Mouse (Mus musculus) forebrain, embryonic 10.5 days (tissue): Measurements from ENCODE around the gene Kdm1b. TPM values are rescaled to one million over a fixed set of nuclear protein-coding genes. Genes with fewer than 3 reads are reported as not detected.

ENCODE experiments used
- DNase-seq: peaks from one replicate; pipeline ENCODE4 v3.0.0-alpha.2; 2017; ENCODE audit warnings: low spot score; ENCODE audit errors: extremely low spot score
- H3K27ac ChIP-seq: fragments of 300-500 bp; sonication (generic); 2 replicates; pipeline ENCODE4 v1.5.1; 2016; ENCODE audit warnings: mild to moderate bottlenecking
- H3K27me3 ChIP-seq: fragments of 300-500 bp; sonication (generic); 2 replicates; pipeline ENCODE4 v1.6.1; 2016; ENCODE audit warnings: mild to moderate bottlenecking; ENCODE audit not compliant: poor library complexity, severe bottlenecking
- H3K36me3 ChIP-seq: fragments of 300-500 bp; sonication (generic); replicated peaks from 2 replicates; pipeline ENCODE4 v1.6.1; 2016; ENCODE audit warnings: mild to moderate bottlenecking, moderate library complexity
- H3K4me1 ChIP-seq: fragments of 300-500 bp; sonication (generic); 2 replicates; pipeline ENCODE4 v1.6.1; 2016
- H3K4me3 ChIP-seq: fragments of 300-500 bp; sonication (generic); 2 replicates; pipeline ENCODE4 v1.5.1; 2016; ENCODE audit warnings: mild to moderate bottlenecking, moderate library complexity
- H3K9me3 ChIP-seq: fragments of 300-500 bp; sonication (generic); 2 replicates; pipeline ENCODE4 v1.6.1; 2016; ENCODE audit warnings: mild to moderate bottlenecking, moderate library complexity
- WGBS: fragments of 180-500 bp; shearing (Covaris S2); methylation state at CpG from one replicate; pipeline ENCODE4 v1.1.7; 2016; 5-methylcytosine and 5-hydroxymethylcytosine counted together
- polyA plus RNA-seq: library from polyadenylated mRNA; unstranded; fragments of >200 nt; fragmentation: Nextera tagmentation; extraction: Ambion mirVana; gene quantifications from 2 replicates; pipeline ENCODE4 v1.2.1, GENCODE M21; 2016

Gene Kdm1b
- polyA plus RNA-seq, result 15.8 and 17.7 TPM in 2 replicates

GRCm38 (mm10) chr13:47043030-47043680, at the start of gene Kdm1b:
Gene Kdm1b, plus strand, starts transcription at chr13:47043499.
- Histone ChIP-seq H3K36me3 (no peaks in the 10 kb centered on the region), H3K4me3 (peak within 1 kb of the TSS; percentile 96), H3K27ac (peak within 1 kb of the TSS; percentile 88), H3K27me3 (no peaks in the 10 kb centered on the region; the same call in 1 of the 2 replicates), H3K4me1 (peaks cover 26% of the 10 kb centered on the region), H3K9me3 (no peaks in the 10 kb centered on the region)
- WGBS, result under 1% methylated on average over 48 of the region's 48 CpGs
- DNase-seq, result peak; percentile 99

GRCm38 (mm10) chr13:46997355-46997754, 45.9 kb upstream of the Kdm1b start:
- no peaks in the 10 kb centered on the region for H3K36me3 ChIP-seq
- H3K4me3 ChIP-seq, result no peak overlapping the region
- no peaks in the 10 kb centered on the region for H3K4me1 ChIP-seq
- WGBS, result 77% methylated on average over 4 of the region's 4 CpGs
- no peak overlapping the region for H3K27ac ChIP-seq
- H3K9me3 ChIP-seq, result no peaks in the 10 kb centered on the region; the same call in 1 of the 2 replicates
- H3K27me3 ChIP-seq, result no peaks in the 10 kb centered on the region
- no peak for DNase-seq

- Histone ChIP-seq H3K4me1 (no peaks in the 10 kb centered on the region), H3K36me3 (no peaks in the 10 kb centered on the region), H3K4me3 (no peak overlapping the region), H3K27ac (no peak overlapping the region), H3K27me3 (no peaks in the 10 kb centered on the region), H3K9me3 (no peaks in the 10 kb centered on the region; the same call in 1 of the 2 replicates)
- 76% methylated on average over 5 of the region's 5 CpGs for WGBS
- no peak for DNase-seq
Measured at GRCm38 (mm10) chr13:46999498-46999897, 43.8 kb upstream of the Kdm1b start.

- Histone ChIP-seq H3K4me3 (no peak overlapping the region), H3K9me3 (peaks cover 4% of the 10 kb centered on the region; the same call in 1 of the 2 replicates), H3K36me3 (no peaks in the 10 kb centered on the region), H3K27me3 (no peaks in the 10 kb centered on the region), H3K27ac (no peak overlapping the region), H3K4me1 (no peaks in the 10 kb centered on the region)
- DNase-seq, result no peak
- 93% methylated on average over 4 of the region's 4 CpGs for WGBS
Measured at GRCm38 (mm10) chr13:47001590-47001989, 41.7 kb upstream of the Kdm1b start.

- peaks cover 11% of the 10 kb centered on the region for H3K36me3 ChIP-seq
- peak overlapping the region; percentile 69 for H3K4me3 ChIP-seq
- 62% methylated on average over 10 of the region's 10 CpGs for WGBS
- no peak for DNase-seq
- peaks cover 55% of the 10 kb centered on the region for H3K27me3 ChIP-seq
- peaks cover 14% of the 10 kb centered on the region for H3K4me1 ChIP-seq
- H3K9me3 ChIP-seq, result peaks cover 49% of the 10 kb centered on the region
- H3K27ac ChIP-seq, result no peak overlapping the region
Measured at GRCm38 (mm10) chr13:47013740-47014139, 29.6 kb upstream of the Kdm1b start.

GRCm38 (mm10) chr13:47014334-47015194, 28.7 kb upstream of the Kdm1b start, which contains the start of gene Nhlrc1:
Gene Nhlrc1, minus strand, starts transcription at chr13:47014850.
- peak within 1 kb of the TSS; percentile 69 for H3K4me3 ChIP-seq
- peaks cover 10% of the 10 kb centered on the region for H3K36me3 ChIP-seq
- H3K9me3 ChIP-seq, result peaks cover 43% of the 10 kb centered on the region
- peaks cover 55% of the 10 kb centered on the region for H3K27me3 ChIP-seq
- peak within 1 kb of the TSS; percentile 84 for H3K27ac ChIP-seq
- peaks cover 14% of the 10 kb centered on the region for H3K4me1 ChIP-seq
- 5% methylated on average over 70 of the region's 73 CpGs for WGBS
- DNase-seq, result peak; percentile 69

DNA sequence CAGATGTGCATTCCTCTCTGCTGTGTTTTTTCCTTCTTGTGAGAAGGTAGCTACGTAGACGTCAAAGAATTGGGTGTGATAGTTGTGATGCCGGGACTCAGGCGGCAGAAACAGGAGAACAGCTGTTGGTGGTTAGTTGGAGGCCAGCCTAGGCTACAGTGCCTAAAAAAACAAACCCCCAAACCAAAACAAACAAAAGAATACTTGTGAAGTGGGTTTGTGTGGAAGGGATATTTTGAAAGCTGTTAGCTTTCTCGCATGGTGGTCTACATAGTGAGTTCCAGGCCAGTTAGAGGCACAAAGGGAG, 28.2 kb upstream of the Kdm1b start:
- Histone ChIP-seq H3K27ac (no peak overlapping the region), H3K9me3 (peaks cover 37% of the 10 kb centered on the region), H3K4me3 (peak overlapping the region; percentile 69), H3K4me1 (peaks cover 14% of the 10 kb centered on the region), H3K27me3 (peaks cover 55% of the 10 kb centered on the region), H3K36me3 (peaks cover 6% of the 10 kb centered on the region; the same call in 1 of the 2 replicates)
- DNase-seq, result no peak
- 84% methylated on average over 5 of the region's 5 CpGs for WGBS

GRCm38 (mm10) chr13:47017259-47017658, 26.0 kb upstream of the Kdm1b start:
- H3K36me3 ChIP-seq, result no peaks in the 10 kb centered on the region
- H3K9me3 ChIP-seq, result peaks cover 16% of the 10 kb centered on the region
- no peak overlapping the region for H3K4me3 ChIP-seq
- no peak overlapping the region for H3K27ac ChIP-seq
- WGBS, result 60% methylated on average over 5 of the region's 5 CpGs
- peaks cover 44% of the 10 kb centered on the region for H3K27me3 ChIP-seq
- peak; percentile 38 for DNase-seq
- H3K4me1 ChIP-seq, result peaks cover 14% of the 10 kb centered on the region

DNA sequence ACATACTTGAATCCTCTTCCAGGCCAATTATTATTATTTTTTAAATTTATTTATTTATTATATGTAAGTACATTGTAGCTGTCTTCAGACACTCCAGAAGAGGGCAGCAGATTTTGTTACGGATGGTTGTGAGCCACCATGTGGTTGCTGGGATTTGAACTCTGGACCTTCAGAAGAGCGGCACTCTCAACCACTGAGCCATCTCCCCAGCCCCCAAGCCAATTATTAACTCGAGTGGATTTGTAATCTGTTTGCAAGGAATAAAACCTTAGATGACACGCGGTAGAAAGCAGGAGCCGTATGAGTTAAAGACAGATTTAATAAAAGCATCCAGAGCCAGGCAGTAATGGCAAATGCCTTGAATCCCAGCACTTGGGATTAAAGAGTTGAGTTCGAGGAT, 23.5 kb upstream of the Kdm1b start:
- 83% methylated on average over 7 of the region's 7 CpGs for WGBS
- Histone ChIP-seq H3K27me3 (peaks cover 18% of the 10 kb centered on the region), H3K9me3 (no peaks in the 10 kb centered on the region)

GRCm38 (mm10) chr13:47020798-47021197, 22.5 kb upstream of the Kdm1b start:
- DNase-seq, result no peak
- H3K27me3 ChIP-seq, result peaks cover 8% of the 10 kb centered on the region
- no peak overlapping the region for H3K4me3 ChIP-seq
- no peaks in the 10 kb centered on the region for H3K9me3 ChIP-seq
- H3K36me3 ChIP-seq, result peaks cover 6% of the 10 kb centered on the region
- no peak overlapping the region for H3K27ac ChIP-seq
- H3K4me1 ChIP-seq, result no peaks in the 10 kb centered on the region
- WGBS, result 89% methylated on average over 7 of the region's 7 CpGs

More for the DNA sequence above, 23.5 kb upstream of the Kdm1b start:
- Histone ChIP-seq H3K36me3 (peaks cover 4% of the 10 kb centered on the region), H3K4me3 (no peak overlapping the region), H3K27ac (no peak overlapping the region), H3K4me1 (peaks cover 3% of the 10 kb centered on the region)
- DNase-seq, result no peak

DNA sequence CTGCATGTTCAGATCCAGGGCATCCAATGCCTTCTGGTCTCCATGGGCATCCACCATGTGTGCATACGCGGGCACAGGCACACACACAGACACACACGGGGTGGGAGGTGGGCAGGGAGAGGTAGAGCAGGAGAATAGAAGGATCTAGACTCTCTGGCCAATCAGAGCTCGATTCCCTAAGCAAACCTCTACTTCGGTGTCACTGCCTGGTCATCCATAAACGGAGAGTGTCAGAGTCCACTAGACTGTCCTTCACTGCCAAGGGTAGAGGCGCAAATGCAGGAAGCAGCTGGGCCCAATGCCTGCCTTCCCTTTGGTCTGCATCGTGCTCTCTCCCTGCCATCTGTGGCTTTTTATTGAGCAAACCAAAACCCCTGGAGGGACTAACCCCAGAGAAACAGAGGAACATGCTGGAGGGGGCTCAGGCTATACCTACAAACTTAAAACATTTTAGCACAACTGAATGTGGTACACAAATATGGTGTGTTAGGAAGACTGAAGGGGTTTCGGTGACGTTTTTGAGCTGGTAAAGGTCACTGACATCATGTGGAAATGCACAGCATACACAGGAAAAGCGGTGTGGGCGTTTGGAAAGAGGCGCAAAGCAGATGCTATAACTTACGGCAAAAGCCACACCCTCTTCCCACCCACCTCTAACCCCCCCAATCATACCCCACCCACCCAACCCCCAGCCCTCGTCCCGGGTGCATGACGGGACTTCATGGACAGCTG, 12.8 kb upstream of the Kdm1b start:
- Histone ChIP-seq H3K27me3 (no peaks in the 10 kb centered on the region), H3K36me3 (peaks cover 3% of the 10 kb centered on the region; the same call in 1 of the 2 replicates), H3K9me3 (no peaks in the 10 kb centered on the region), H3K4me3 (no peak overlapping the region), H3K4me1 (no peaks in the 10 kb centered on the region), H3K27ac (no peak overlapping the region)
- no peak for DNase-seq
- 92% methylated on average over 17 of the region's 17 CpGs for WGBS

GRCm38 (mm10) chr13:47033602-47034001, 9.7 kb upstream of the Kdm1b start:
- no peak overlapping the region for H3K4me3 ChIP-seq
- no peak for DNase-seq
- 93% methylated on average over 4 of the region's 4 CpGs for WGBS
- H3K27ac ChIP-seq, result no peak overlapping the region
- peaks cover 3% of the 10 kb centered on the region; the same call in 1 of the 2 replicates for H3K36me3 ChIP-seq
- no peaks in the 10 kb centered on the region for H3K27me3 ChIP-seq
- H3K9me3 ChIP-seq, result no peaks in the 10 kb centered on the region
- no peaks in the 10 kb centered on the region for H3K4me1 ChIP-seq
